Mouse (Mus musculus): ENCODE measurements around the gene St3gal2. TPM values are rescaled to one million over a fixed set of nuclear protein-coding genes. Genes with fewer than 3 reads are reported as not detected.
"Not testable (repeated sequence)": the region's sequence is repeated elsewhere in the genome, so short reads cannot be mapped to it uniquely, and the experiment has no call there.

Gene St3gal2
- total and polyA plus RNA-seq, 3 experiments = 20.2 to 25.9 (median 22.0) TPM

DNA sequence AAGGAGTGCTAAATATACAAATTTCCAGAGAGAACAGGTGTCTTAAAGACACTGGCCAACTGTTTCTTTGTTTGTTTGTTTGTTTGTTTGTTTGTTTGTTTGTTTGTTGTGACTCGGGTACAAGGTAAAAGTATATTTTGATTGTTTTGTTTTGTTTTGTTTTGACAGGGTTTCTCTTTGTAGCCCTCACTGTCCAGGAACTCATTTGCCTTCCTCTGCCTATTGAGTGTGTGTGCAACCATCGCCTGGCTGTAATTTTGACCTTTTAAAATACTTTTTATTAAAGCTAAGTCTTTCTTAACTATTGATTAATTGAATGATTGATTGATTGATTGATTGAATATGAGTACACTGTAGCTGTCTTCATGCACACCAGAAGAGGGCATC lies 17.1 kb upstream of the St3gal2 start:
- intact Hi-C loops (cut with DNase I) = loop anchor here (2.0 kb wide), 1 partner anchor 16 kb away; the partner anchor contains the start of gene St3gal2
- peak overlapping the region; percentile 96 for H3K4me3 ChIP-seq
- H3K79me2 ChIP-seq (replicated peaks; ENCODE audit: control insufficient read depth, insufficient read depth, low read length) = no peaks in the 10 kb centered on the region; the same call in 1 of the 2 replicates
- no peaks in the 10 kb centered on the region; the same call in 1 of the 2 replicates for H3K4me1 ChIP-seq (ENCODE audit: control insufficient read depth, insufficient read depth, low read length)
- H3K9ac ChIP-seq (ENCODE audit: low read depth, low read length) = no peak overlapping the region
- DNase-seq = no peak
- no peaks in the 10 kb centered on the region for H3K27me3 ChIP-seq (ENCODE audit: control insufficient read depth, insufficient read depth, low read length)
- 69% methylated on average over 2 of the region's 2 CpGs for WGBS
- H3K36me3 ChIP-seq (ENCODE audit: control insufficient read depth, insufficient read depth, low read length) = no peaks in the 10 kb centered on the region
- peak overlapping the region; percentile 81 for H3K27ac ChIP-seq
- TF ChIP-seq CTCF (IDR thresholded peaks at IDR 0.05) = no peak
- TF ChIP-seq EP300 (IDR thresholded peaks at IDR 0.05; ENCODE audit: insufficient read depth, low read depth, low read length) = no peak
- TF ChIP-seq POLR2A (IDR thresholded peaks at IDR 0.05; ENCODE audit: insufficient read depth, low read depth, low read length) = no peak

DNA sequence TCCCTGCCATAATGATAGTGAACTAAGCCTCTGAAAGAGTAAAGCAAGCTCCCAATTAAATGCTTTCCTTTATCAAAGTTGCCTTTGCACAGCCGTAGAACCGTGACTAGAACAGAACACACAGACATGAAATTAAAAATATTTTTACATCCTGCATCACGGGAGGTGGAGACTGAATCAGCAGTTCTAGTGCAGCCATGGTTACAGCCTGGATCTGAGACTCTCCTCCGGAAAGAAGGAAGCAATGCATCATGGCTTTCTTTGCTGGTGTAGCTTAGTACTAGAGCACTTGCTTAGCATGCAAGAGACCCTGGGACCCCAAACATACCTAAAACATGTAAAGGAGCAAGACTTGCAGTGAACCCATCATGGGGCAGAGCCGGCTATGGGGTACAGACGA lies 14.3 kb upstream of the St3gal2 start:
- Histone ChIP-seq H3K9ac (ENCODE audit: low read depth, low read length) (no peak overlapping the region), H3K79me2 (replicated peaks; ENCODE audit: control insufficient read depth, insufficient read depth, low read length) (no peaks in the 10 kb centered on the region), H3K4me1 (ENCODE audit: control insufficient read depth, insufficient read depth, low read length) (no peaks in the 10 kb centered on the region; the same call in 1 of the 2 replicates), H3K27ac (no peak overlapping the region), H3K4me3 (no peak overlapping the region), H3K27me3 (ENCODE audit: control insufficient read depth, insufficient read depth, low read length) (no peaks in the 10 kb centered on the region), H3K36me3 (ENCODE audit: control insufficient read depth, insufficient read depth, low read length) (no peaks in the 10 kb centered on the region)
- no peak for DNase-seq
- no peak for TF ChIP-seq EP300 (IDR thresholded peaks at IDR 0.05; ENCODE audit: insufficient read depth, low read depth, low read length)
- no peak for TF ChIP-seq CTCF (IDR thresholded peaks at IDR 0.05)
- TF ChIP-seq POLR2A (IDR thresholded peaks at IDR 0.05; ENCODE audit: insufficient read depth, low read depth, low read length) = no peak
- intact Hi-C loops (cut with DNase I) = no loop called here
- WGBS = 75% methylated on average over 6 of the region's 6 CpGs

DNA sequence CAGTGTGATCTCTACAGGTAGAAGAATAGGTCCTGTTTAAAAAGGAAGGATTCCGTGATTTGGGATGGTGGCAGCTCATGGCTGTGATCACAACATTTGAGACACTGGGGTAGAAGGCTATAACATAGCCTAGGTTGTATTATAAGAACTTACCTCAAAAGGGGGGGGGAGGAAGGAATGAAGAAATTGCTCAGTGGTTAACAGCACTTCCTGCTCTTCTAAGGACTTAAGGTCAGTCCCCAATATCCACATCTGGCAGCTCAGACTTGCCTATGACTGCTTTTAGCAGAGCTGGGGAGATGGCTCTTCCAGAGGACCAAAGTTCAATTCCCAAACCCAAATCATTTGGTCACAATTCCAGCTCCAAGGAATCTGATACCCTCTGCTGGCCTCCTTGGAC lies 13.0 kb upstream of the St3gal2 start:
- Histone ChIP-seq H3K4me3 (no peak overlapping the region), H3K36me3 (ENCODE audit: control insufficient read depth, insufficient read depth, low read length) (no peaks in the 10 kb centered on the region), H3K4me1 (ENCODE audit: control insufficient read depth, insufficient read depth, low read length) (no peaks in the 10 kb centered on the region; the same call in 1 of the 2 replicates), H3K27ac (no peak overlapping the region), H3K9ac (ENCODE audit: low read depth, low read length) (no peak overlapping the region), H3K27me3 (ENCODE audit: control insufficient read depth, insufficient read depth, low read length) (no peaks in the 10 kb centered on the region), H3K79me2 (replicated peaks; ENCODE audit: control insufficient read depth, insufficient read depth, low read length) (no peaks in the 10 kb centered on the region)
- DNase-seq = no peak
- intact Hi-C loops (cut with DNase I) = no loop called here
- WGBS = 92% methylated on average over 1 of the region's 1 CpGs
- TF ChIP-seq EP300 (IDR thresholded peaks at IDR 0.05; ENCODE audit: insufficient read depth, low read depth, low read length) = no peak
- TF ChIP-seq POLR2A (IDR thresholded peaks at IDR 0.05; ENCODE audit: insufficient read depth, low read depth, low read length) = no peak
- TF ChIP-seq CTCF (IDR thresholded peaks at IDR 0.05) = no peak

DNA sequence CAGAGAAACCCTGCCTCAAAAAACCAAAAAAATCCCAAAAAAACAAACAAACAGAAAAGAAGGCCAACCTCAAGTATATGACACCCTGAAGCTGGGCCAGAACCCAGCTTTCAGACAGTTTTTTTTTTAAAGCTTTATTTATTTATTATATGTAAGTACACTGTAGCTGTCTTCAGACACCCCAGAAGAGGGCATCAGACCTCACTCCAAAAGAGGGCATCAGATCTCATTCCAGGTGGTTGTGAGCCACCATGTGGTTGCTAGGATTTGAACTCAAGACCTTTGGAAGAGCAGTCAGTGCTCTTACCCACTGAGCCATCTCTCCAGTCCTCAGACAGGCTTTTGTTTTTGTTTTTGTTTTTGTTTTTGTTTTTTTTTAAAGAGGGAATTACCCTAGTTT lies 9.9 kb upstream of the St3gal2 start:
- H3K27ac ChIP-seq; H3K79me2 ChIP-seq (replicated peaks; ENCODE audit: control insufficient read depth, insufficient read depth, low read length); H3K27me3 ChIP-seq (ENCODE audit: control insufficient read depth, insufficient read depth, low read length); H3K4me3 ChIP-seq; H3K36me3 ChIP-seq (ENCODE audit: control insufficient read depth, insufficient read depth, low read length); H3K9ac ChIP-seq (ENCODE audit: low read depth, low read length); DNase-seq; intact Hi-C loops (cut with DNase I); H3K4me1 ChIP-seq (ENCODE audit: control insufficient read depth, insufficient read depth, low read length): not testable (repeated sequence)
- TF ChIP-seq CTCF (IDR thresholded peaks at IDR 0.05) = peak; percentile 61

DNA sequence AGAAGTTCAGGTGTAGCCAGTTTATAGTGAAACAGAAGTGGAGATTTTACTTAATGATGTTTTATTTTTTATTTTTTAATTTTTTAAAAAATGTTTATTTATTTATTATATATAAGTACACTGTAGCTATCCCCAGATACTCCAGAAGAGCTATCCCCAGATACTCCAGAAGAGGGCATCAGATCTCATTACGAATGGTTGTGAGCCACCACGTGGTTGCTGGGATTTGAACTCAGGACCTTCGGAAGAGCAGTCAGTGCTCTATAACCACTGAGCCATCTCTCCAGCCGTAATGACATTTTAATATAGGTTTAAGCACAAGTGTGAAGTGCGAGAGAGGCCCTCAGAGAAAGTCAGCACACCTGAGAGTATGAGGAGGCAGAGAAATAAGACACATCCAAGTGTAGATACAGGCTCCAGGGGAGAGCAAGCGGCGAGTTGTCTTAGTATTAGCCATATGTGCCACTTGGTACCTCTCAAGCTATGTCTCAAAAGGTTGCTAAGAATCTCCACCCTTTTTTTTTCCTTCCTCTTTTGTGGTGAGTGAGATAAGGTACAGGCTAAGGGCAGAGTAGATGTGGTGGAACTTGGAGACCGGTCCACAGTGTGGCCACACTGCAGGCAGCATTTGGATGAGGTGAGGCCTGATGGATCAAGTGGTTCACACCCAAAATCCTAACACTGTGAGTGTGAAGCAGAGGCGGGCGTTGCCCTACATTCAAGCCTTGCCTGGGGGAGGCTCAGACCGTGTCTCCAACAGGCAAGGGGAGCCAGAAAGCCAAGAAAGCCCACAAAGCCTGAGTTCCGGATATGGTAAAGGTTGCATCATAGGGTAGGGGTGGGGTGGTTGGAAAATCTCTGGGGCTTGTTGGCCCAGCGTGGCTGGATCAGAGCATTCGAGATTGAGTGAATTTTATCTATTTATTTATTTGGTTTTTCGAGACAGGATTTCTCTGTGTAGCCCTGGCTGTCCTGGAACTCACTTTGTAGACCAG lies 7.8 kb upstream of the St3gal2 start:
- no peak overlapping the region for H3K27ac ChIP-seq
- peak in 1 of 2 experiments; percentile 11 for DNase-seq
- TF ChIP-seq EP300 (IDR thresholded peaks at IDR 0.05; ENCODE audit: insufficient read depth, low read depth, low read length) = no peak
- TF ChIP-seq CTCF (IDR thresholded peaks at IDR 0.05) = peak; percentile 50
- no peaks in the 10 kb centered on the region for H3K79me2 ChIP-seq (replicated peaks; ENCODE audit: control insufficient read depth, insufficient read depth, low read length)
- no peaks in the 10 kb centered on the region for H3K4me1 ChIP-seq (ENCODE audit: control insufficient read depth, insufficient read depth, low read length)
- H3K9ac ChIP-seq (ENCODE audit: low read depth, low read length) = no peak overlapping the region
- no peaks in the 10 kb centered on the region for H3K27me3 ChIP-seq (ENCODE audit: control insufficient read depth, insufficient read depth, low read length)
- intact Hi-C loops (cut with DNase I) = no loop called here
- H3K36me3 ChIP-seq (ENCODE audit: control insufficient read depth, insufficient read depth, low read length) = no peaks in the 10 kb centered on the region
- 78% methylated on average over 15 of the region's 15 CpGs for WGBS
- no peak overlapping the region for H3K4me3 ChIP-seq

DNA sequence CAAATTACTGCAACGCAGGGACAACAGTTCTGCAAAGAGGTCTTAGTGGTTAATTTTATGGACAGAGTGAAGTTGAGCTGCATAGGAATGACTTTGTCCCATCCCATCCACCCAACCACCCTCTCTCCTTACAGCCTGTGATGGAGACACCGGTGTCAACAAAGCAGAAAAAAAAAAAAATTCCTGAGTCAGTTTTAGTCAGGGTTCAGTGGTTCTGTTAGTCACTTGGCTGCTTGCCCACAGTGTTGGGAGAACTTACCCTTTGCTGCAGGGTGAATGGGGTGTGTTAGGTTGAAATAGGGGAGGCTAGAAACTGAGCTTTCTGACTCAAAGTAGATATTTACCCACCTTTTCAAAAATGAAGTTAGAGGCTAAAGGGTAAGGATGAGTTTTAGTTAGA lies 2.3 kb upstream of the St3gal2 start:
- Histone ChIP-seq H3K79me2 (replicated peaks; ENCODE audit: control insufficient read depth, insufficient read depth, low read length) (peaks cover 1% of the 10 kb centered on the region; the same call in 1 of the 2 replicates), H3K4me3 (no peak overlapping the region), H3K36me3 (ENCODE audit: control insufficient read depth, insufficient read depth, low read length) (no peaks in the 10 kb centered on the region), H3K4me1 (ENCODE audit: control insufficient read depth, insufficient read depth, low read length) (peaks cover 4% of the 10 kb centered on the region), H3K9ac (ENCODE audit: low read depth, low read length) (no peak overlapping the region), H3K27ac (no peak overlapping the region), H3K27me3 (ENCODE audit: control insufficient read depth, insufficient read depth, low read length) (no peaks in the 10 kb centered on the region)
- WGBS = 47% methylated on average over 2 of the region's 2 CpGs
- DNase-seq = no peak
- no peak for TF ChIP-seq EP300 (IDR thresholded peaks at IDR 0.05; ENCODE audit: insufficient read depth, low read depth, low read length)
- no peak for TF ChIP-seq POLR2A (IDR thresholded peaks at IDR 0.05; ENCODE audit: insufficient read depth, low read depth, low read length)
- no peak for TF ChIP-seq CTCF (IDR thresholded peaks at IDR 0.05)
- intact Hi-C loops (cut with DNase I) = no loop called here
